Mouse (Mus musculus) forebrain, embryonic 12.5 days (tissue): ENCODE measurements at regions not wholly inside any gene's neighbourhood (a gene's known extent, or its start where the extent isn't known, plus 50 kb on each side); places are given as distances from the start of the nearest gene placed in this dataset.
A peak's percentile ranks its signal among the peaks of the same experiment; 100 is the strongest.

Experiments used
- ATAC-seq: fragments of 200-750 bp; cut with Nextera tagmentation; 2 replicates; pipeline ENCODE4 v1.8.0; 2017; ENCODE audit warnings: moderate TSS enrichment; ENCODE audit not compliant: low FRiP score
- H3K27ac ChIP-seq: fragments of 300-500 bp; sonication (generic); 2 replicates; pipeline ENCODE4 v1.5.1; 2016; ENCODE audit warnings: mild to moderate bottlenecking
- H3K27me3 ChIP-seq: fragments of 300-500 bp; sonication (generic); 2 replicates; pipeline ENCODE4 v1.6.1; 2016; ENCODE audit warnings: mild to moderate bottlenecking
- H3K36me3 ChIP-seq: fragments of 300-500 bp; sonication (generic); replicated peaks from 2 replicates; pipeline ENCODE4 v1.6.1; 2016; ENCODE audit warnings: mild to moderate bottlenecking
- H3K4me1 ChIP-seq: fragments of 300-500 bp; sonication (generic); 2 replicates; pipeline ENCODE4 v1.6.1; 2016
- H3K4me2 ChIP-seq: fragments of 300-500 bp; sonication (generic); 2 replicates; pipeline ENCODE4 v1.6.1; 2016; ENCODE audit warnings: mild to moderate bottlenecking, moderate library complexity
- H3K4me3 ChIP-seq: fragments of 300-500 bp; sonication (generic); replicated peaks from 2 replicates; pipeline ENCODE4 v1.5.1; 2016; ENCODE audit warnings: mild to moderate bottlenecking
- H3K9ac ChIP-seq: fragments of 300-500 bp; sonication (generic); 2 replicates; pipeline ENCODE4 v1.6.1; 2016; ENCODE audit warnings: mild to moderate bottlenecking
- H3K9me3 ChIP-seq: fragments of 300-500 bp; sonication (generic); 2 replicates; pipeline ENCODE4 v1.6.1; 2016
- WGBS: fragments of 180-500 bp; shearing (Covaris S2); methylation state at CpG from one replicate; pipeline ENCODE4 v1.1.7; 2016; 5-methylcytosine and 5-hydroxymethylcytosine counted together

DNA sequence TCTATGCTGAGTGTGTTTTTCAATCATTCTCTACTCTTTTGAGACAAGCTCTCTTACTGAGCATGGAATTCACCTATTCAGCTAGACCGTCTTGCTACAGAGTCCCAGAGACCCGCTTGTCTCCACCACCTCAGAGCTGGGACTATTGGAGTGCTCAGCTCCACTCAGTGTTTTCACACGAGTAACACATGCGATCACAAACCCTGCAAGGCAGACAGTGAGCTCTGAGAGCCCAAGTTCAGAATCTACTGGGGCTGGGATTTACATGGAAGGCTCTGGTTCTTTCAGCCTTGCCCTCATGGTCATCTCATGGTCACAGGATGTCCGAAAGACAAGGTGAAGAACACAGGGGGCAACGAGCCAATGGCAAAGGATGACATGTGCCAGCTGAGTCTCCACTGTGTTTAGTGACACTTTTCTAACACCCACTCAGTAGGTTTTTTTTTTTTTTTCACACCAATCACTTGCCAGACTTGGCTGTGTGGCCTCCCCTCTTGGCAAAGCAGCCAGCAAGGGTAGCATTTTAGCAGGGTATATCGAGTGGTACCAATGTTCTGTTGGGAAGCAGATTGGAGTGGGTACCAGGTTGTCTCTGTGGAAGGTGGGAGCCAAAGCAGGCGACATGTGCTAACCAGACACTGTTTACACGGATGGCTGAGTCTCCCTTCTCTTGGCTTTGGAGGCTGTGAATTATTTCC is 51.2 kb upstream of the Gtsf1l start:
- H3K4me2 ChIP-seq: no peak overlapping the region
- WGBS: 88% methylated on average over 9 of the region's 9 CpGs
- H3K4me1 ChIP-seq: peaks cover 14% of the 10 kb centered on the region
- no peaks in the 10 kb centered on the region for H3K36me3 ChIP-seq
- H3K27me3 ChIP-seq: 0 out of 2 replicates have a peak, but pooled peaks cover 3% of the 10 kb centered on the region
- H3K27ac ChIP-seq: no peak overlapping the region
- no peak overlapping the region for H3K4me3 ChIP-seq
- H3K9me3 ChIP-seq: no peaks in the 10 kb centered on the region
- no peak for ATAC-seq
- no peak overlapping the region for H3K9ac ChIP-seq

DNA sequence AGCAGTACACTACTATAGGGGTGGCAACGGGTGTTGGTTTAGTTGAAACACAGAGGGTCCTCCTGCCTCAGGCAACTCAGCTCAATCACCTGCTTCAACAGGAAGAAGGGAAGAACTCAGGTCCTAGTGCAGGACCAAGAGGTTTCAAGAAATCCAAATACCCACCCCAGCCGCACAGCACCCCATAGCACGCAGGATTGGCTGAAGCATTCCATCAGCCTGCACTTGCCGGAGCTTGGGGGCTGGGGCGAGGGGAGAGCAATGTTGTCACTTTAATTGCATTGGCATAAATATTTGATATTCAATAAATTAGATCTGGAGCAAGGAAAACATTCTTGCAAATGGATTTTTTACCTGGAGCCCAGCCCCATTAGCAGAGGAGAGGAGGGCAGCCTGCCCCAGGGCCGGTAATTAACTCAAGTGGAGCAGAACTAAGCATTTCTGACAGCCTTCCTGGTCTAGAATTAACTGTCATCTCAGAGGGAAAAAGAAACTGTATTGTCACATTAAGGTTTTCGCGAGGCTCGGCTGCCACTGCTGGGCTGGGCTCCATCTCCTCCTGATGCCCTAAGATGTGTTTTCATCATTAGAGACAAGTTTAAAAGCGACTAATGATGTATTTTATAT is 55.2 kb upstream of the Gtsf1l start:
- Histone ChIP-seq H3K36me3 (no peaks in the 10 kb centered on the region), H3K9ac (no peak overlapping the region), H3K27ac (no peak overlapping the region), H3K4me2 (0 out of 2 replicates have a peak overlapping the region, but pooled peaks have one; percentile 2), H3K27me3 (0 out of 2 replicates have a peak, but pooled peaks cover 6% of the 10 kb centered on the region), H3K4me1 (peaks cover 16% of the 10 kb centered on the region), H3K9me3 (no peaks in the 10 kb centered on the region), H3K4me3 (no peak overlapping the region)
- 57% methylated on average over 10 of the region's 10 CpGs for WGBS
- peak; percentile 67; the same call in 1 of the 2 replicates for ATAC-seq

DNA sequence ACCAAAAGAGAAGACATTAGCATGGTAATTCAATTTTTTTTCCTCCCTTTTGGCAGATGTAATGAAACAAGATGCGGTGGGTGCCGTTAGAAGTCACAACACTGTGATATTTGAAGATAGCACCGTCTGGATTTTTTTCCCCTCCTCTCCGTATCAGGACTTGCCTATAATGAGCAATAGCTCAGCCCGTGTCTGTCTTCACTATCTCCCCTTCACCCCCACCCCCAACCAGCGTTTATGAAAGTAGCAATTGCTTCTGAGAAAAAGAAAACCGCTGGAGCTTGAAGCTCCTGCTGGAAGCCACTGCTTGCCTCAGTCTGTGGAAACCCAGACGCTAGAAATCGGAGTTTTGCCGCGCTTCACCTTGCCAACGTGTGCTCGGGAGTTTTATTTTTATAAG is 55.8 kb upstream of the Gtsf1l start:
- Histone ChIP-seq H3K4me2 (0 out of 2 replicates have a peak overlapping the region, but pooled peaks have one; percentile 2), H3K4me1 (peaks cover 16% of the 10 kb centered on the region), H3K27me3 (0 out of 2 replicates have a peak, but pooled peaks cover 6% of the 10 kb centered on the region), H3K4me3 (no peak overlapping the region), H3K27ac (0 out of 2 replicates have a peak overlapping the region, but pooled peaks have one; percentile 53), H3K9me3 (no peaks in the 10 kb centered on the region), H3K36me3 (no peaks in the 10 kb centered on the region), H3K9ac (no peak overlapping the region)
- peak; percentile 55; the same call in 1 of the 2 replicates for ATAC-seq
- 51% methylated on average over 13 of the region's 13 CpGs for WGBS

DNA sequence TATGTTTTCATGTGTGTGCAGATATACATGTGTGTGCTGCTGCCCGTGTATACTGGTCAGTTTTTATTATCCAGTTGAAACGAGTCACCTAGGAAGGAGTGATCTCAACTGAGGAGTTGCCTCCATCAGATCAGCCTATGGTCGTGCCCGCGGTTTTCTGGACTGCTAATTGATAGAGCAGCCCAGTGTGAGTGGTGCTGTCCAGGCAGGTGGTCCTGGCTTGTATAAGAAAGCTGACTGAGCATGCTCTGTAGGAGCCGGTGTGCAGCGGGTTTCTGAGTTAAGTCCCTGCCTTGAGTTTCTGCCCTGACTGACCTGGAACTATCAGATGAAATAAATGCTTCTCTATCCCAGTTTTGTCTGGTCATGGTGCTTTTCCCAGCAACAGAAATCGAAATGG is 56.9 kb upstream of the Tox2 start:
- H3K36me3 ChIP-seq: no peaks in the 10 kb centered on the region
- 83% methylated on average over 8 of the region's 8 CpGs for WGBS
- H3K9ac ChIP-seq: no peak overlapping the region

DNA sequence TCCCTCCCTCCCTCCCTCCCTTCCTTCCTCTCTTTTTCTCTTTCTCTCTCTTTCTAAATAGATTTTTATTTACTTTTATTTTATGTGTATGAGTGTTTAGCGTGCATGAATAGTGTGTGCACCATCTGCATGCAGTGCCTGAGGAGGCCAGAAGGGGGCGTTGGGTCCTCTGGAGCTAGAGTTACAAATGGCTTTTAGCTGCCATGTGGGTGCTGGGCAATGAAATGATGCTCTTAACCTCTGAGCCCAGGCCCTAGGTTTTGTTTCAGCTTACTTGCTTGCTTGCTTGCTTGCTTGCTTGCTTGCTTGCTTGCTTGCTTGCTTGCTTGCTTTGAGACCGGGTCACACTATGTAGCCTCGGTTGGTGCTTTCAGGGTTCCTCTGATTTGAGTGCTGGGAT is 56.4 kb upstream of the Tox2 start:
- H3K4me2 ChIP-seq: no peak overlapping the region
- H3K9ac ChIP-seq: no peak overlapping the region
- H3K4me1 ChIP-seq: peaks cover 19% of the 10 kb centered on the region
- 89% methylated on average over 4 of the region's 4 CpGs for WGBS
- ATAC-seq: no peak
- 0 out of 2 replicates have a peak, but pooled peaks cover 6% of the 10 kb centered on the region for H3K27me3 ChIP-seq
- no peak overlapping the region for H3K4me3 ChIP-seq
- no peak overlapping the region for H3K27ac ChIP-seq
- no peaks in the 10 kb centered on the region for H3K36me3 ChIP-seq
- no peaks in the 10 kb centered on the region for H3K9me3 ChIP-seq

More for the DNA sequence above, 56.9 kb upstream of the Tox2 start:
- Histone ChIP-seq H3K4me2 (no peak overlapping the region), H3K4me1 (peaks cover 16% of the 10 kb centered on the region), H3K9me3 (no peaks in the 10 kb centered on the region), H3K27ac (no peak overlapping the region), H3K4me3 (no peak overlapping the region), H3K27me3 (0 out of 2 replicates have a peak, but pooled peaks cover 6% of the 10 kb centered on the region)
- ATAC-seq: no peak

DNA sequence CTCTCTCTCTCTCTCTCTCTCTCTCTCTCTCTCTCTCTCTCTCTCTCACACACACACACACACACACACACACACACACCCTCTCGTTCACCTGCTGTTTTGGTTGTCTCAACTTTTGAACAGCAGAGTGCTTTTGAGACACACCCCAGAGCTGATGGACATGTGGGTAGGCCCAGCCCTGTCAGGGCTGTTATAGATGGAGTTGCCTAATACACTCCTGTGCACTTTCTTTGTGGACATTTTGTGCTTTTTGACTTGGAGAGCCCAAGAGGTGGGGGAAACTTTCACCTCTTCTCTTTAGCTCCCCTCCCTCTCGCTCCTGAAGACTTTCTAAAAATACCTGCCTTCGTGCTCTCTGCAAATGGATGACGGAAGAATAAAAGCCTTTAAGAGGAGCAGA is 55.5 kb upstream of the Tox2 start:
- 0 out of 2 replicates have a peak, but pooled peaks cover 4% of the 10 kb centered on the region for H3K27me3 ChIP-seq
- H3K4me2 ChIP-seq: no peak overlapping the region
- no peaks in the 10 kb centered on the region for H3K9me3 ChIP-seq
- H3K36me3 ChIP-seq: no peaks in the 10 kb centered on the region
- ATAC-seq: no peak
- no peak overlapping the region for H3K9ac ChIP-seq
- H3K27ac ChIP-seq: no peak overlapping the region
- H3K4me1 ChIP-seq: peaks cover 25% of the 10 kb centered on the region
- no peak overlapping the region for H3K4me3 ChIP-seq
- 77% methylated on average over 4 of the region's 4 CpGs for WGBS

DNA sequence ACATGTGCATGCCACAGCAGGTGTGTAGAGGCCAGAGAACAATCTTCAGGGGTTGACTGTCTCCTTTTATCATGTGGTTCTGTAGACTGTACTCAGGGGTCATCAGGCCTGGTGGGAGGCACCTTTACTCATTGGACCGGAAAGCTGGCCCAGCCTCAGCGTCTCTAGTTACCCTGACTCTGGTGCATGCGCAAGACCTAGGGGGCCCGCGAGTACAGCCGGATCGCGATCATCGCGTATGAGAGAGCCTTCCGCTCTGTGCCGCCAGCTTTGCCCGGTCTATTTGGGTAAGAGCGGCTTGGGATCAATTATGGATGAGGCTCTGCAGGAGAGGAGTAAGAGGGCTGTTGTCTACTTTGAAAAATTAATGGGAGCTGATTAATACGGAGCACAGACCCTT is 51.9 kb upstream of the Tox2 start:
- no peaks in the 10 kb centered on the region for H3K9me3 ChIP-seq
- ATAC-seq: no peak

DNA sequence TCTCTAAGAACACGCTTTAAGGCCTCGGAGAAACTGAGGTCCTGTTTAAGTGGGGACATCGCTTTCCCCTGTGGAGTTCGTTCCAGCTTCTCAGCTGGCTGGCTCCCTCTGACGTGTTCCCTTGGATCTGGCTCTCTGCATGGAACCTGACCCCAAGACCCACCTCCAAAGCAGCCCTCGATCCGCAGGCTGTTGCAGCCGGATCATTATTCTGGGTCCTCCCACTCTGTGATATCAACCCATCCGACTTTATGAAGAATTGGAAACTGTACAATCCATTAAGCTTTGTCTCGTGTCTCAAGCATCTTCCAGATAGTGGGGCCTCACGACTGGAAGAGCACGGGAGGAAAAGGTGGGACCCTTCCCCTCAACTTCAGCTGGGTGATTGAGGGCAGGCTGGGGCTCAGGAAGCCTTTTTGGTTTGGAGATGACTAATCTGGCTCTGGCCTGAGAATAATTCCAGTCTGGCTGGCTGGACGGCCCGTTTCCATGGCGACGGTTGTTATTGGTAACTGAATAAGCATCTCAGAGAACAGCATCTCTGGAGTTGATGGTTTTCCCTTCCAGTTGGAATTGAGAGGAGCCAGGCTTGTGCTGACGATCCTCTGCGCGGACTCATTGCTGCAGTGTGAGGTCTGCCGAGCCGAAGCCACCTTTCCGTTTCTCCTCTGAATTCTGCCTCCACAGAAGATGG is 50.4 kb upstream of the Tox2 start:
- no peak overlapping the region for H3K9ac ChIP-seq
- ATAC-seq: peak; percentile 83
- peak overlapping the region; percentile 61 for H3K27ac ChIP-seq
- H3K36me3 ChIP-seq: no peaks in the 10 kb centered on the region
- H3K4me1 ChIP-seq: peaks cover 24% of the 10 kb centered on the region
- peak overlapping the region; percentile 17 for H3K4me2 ChIP-seq
- no peaks in the 10 kb centered on the region for H3K27me3 ChIP-seq
- H3K9me3 ChIP-seq: no peaks in the 10 kb centered on the region
- WGBS: 52% methylated on average over 22 of the region's 22 CpGs
- H3K4me3 ChIP-seq: no peak overlapping the region

More for the DNA sequence above, 51.9 kb upstream of the Tox2 start:
- Histone ChIP-seq H3K27ac (no peak overlapping the region), H3K36me3 (no peaks in the 10 kb centered on the region), H3K27me3 (no peaks in the 10 kb centered on the region), H3K4me3 (no peak overlapping the region), H3K4me1 (peaks cover 24% of the 10 kb centered on the region), H3K9ac (no peak overlapping the region), H3K4me2 (no peak overlapping the region)
- 80% methylated on average over 15 of the region's 15 CpGs for WGBS
